Mouse (Mus musculus): Measurements from ENCODE around the gene Mrpl4. TPM values are rescaled to one million over a fixed set of nuclear protein-coding genes. Genes with fewer than 3 reads are reported as not detected.
"Not testable (repeated sequence)": the region's sequence is repeated elsewhere in the genome, so short reads cannot be mapped to it uniquely, and the experiment has no call there.

The Mrpl4 gene
- polyA plus RNA-seq, 1 experiment from 2014 or later: 139 TPM

GRCm38 (mm10) chr9:21037481-21037891 lies 34.9 kb downstream of the Mrpl4 start:
- DNase-seq (ENCODE audit: low spot score): peak; percentile 18
- Histone ChIP-seq H3K4me2 (ENCODE audit: low read depth, low read length) (peak overlapping the region; percentile 62), H3K4me1 (ENCODE audit: control insufficient read depth, insufficient read depth, low read length) (peaks cover 3% of the 10 kb centered on the region), H3K9ac (replicated peaks; ENCODE audit: low read length) (peak overlapping the region; percentile 58), H3K27ac (replicated peaks; ENCODE audit: low read depth, low read length) (no peak overlapping the region), H3K9me3 (replicated peaks; ENCODE audit: control insufficient read depth, low read length) (no peaks in the 10 kb centered on the region), H3K4me3 (ENCODE audit: low read depth, low read length) (peak overlapping the region; percentile 35), H3K27me3 (ENCODE audit: control insufficient read depth, insufficient read depth, low read length) (peaks cover 72% of the 10 kb centered on the region), H3K36me3 (replicated peaks; ENCODE audit: control insufficient read depth, insufficient read depth, low read depth, low read length) (no peaks in the 10 kb centered on the region)
- no peak; the same call in 1 of the 2 replicates for ATAC-seq (replicated peaks; ENCODE audit: insufficient number of reproducible peaks, low FRiP score, low TSS enrichment, low read depth)
- 1% methylated on average over 31 of the region's 31 CpGs for WGBS

- WGBS: 72% methylated on average over 3 of the region's 3 CpGs
- Histone ChIP-seq H3K4me2 (ENCODE audit: low read depth, low read length) (no peak overlapping the region), H3K36me3 (replicated peaks; ENCODE audit: control insufficient read depth, insufficient read depth, low read depth, low read length) (no peaks in the 10 kb centered on the region), H3K9me3 (replicated peaks; ENCODE audit: control insufficient read depth, low read length) (no peaks in the 10 kb centered on the region), H3K9ac (replicated peaks; ENCODE audit: low read length) (no peak overlapping the region), H3K4me3 (ENCODE audit: low read depth, low read length) (no peak overlapping the region), H3K27me3 (ENCODE audit: control insufficient read depth, insufficient read depth, low read length) (peaks cover 52% of the 10 kb centered on the region), H3K27ac (replicated peaks; ENCODE audit: low read depth, low read length) (no peak overlapping the region), H3K4me1 (ENCODE audit: control insufficient read depth, insufficient read depth, low read length) (peaks cover 3% of the 10 kb centered on the region)
- ATAC-seq (replicated peaks; ENCODE audit: insufficient number of reproducible peaks, low FRiP score, low TSS enrichment, low read depth) (no peak), DNase-seq (ENCODE audit: low spot score) (no peak)
These were observed 37.2 kb downstream of the Mrpl4 start for GRCm38 (mm10) chr9:21039779-21040178.

DNA sequence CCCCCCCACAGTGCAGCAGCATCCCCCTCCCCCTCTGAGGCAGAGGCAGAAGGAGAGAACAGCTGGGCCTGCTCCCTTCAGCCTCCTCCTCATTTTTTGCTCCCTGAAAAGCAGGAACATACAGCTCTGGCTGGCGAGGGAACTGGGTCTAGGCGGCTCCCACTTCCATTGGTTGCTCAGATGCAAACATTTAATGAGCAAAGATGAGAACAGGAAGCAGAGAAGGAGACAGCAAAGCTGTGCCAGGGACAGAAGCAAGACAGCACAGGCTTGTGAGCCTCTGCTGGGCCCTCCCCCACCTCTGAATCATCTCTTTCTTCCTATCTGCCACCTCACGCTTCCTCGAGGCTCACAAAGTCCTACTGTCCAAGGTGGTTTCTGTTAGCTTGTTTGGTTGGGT lies 38.8 kb downstream of the Mrpl4 start:
- Histone ChIP-seq H3K4me1 (ENCODE audit: control insufficient read depth, insufficient read depth, low read length) (peaks cover 3% of the 10 kb centered on the region), H3K36me3 (replicated peaks; ENCODE audit: control insufficient read depth, insufficient read depth, low read depth, low read length) (no peaks in the 10 kb centered on the region), H3K27me3 (ENCODE audit: control insufficient read depth, insufficient read depth, low read length) (peaks cover 37% of the 10 kb centered on the region), H3K27ac (replicated peaks; ENCODE audit: low read depth, low read length) (no peak overlapping the region), H3K9me3 (replicated peaks; ENCODE audit: control insufficient read depth, low read length) (no peaks in the 10 kb centered on the region), H3K4me3 (ENCODE audit: low read depth, low read length) (no peak overlapping the region), H3K9ac (replicated peaks; ENCODE audit: low read length) (0 out of 2 replicates have a peak overlapping the region, but pooled peaks have one; percentile 25), H3K4me2 (ENCODE audit: low read depth, low read length) (no peak overlapping the region)
- ATAC-seq (replicated peaks; ENCODE audit: insufficient number of reproducible peaks, low FRiP score, low TSS enrichment, low read depth) (no peak), DNase-seq (ENCODE audit: low spot score) (no peak)
- WGBS: 39% methylated on average over 4 of the region's 4 CpGs

DNA sequence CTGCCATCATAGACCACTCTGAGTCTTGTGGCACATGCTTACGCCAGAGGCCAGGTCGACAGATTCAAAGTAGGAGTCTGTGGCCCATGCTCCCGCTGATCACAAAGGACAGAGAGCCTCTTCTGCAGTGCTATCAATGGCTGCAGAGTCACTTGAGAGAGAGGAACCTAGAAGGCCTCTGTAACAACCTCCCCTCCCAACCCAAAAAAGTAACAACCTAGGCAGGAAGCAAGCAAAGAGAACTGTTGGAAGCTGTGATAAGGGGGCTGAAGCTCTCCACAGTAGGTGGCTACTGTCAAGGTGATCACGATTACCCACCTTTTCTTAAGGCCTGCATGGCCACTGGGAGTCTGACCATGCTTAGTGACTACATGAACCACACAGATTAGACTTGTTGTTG lies 41.0 kb downstream of the Mrpl4 start:
- Histone ChIP-seq H3K36me3 (replicated peaks; ENCODE audit: control insufficient read depth, insufficient read depth, low read depth, low read length) (no peaks in the 10 kb centered on the region), H3K4me3 (ENCODE audit: low read depth, low read length) (no peak overlapping the region), H3K9ac (replicated peaks; ENCODE audit: low read length) (no peak overlapping the region), H3K27me3 (ENCODE audit: control insufficient read depth, insufficient read depth, low read length) (peaks cover 14% of the 10 kb centered on the region), H3K4me2 (ENCODE audit: low read depth, low read length) (no peak overlapping the region), H3K9me3 (replicated peaks; ENCODE audit: control insufficient read depth, low read length) (no peaks in the 10 kb centered on the region), H3K27ac (replicated peaks; ENCODE audit: low read depth, low read length) (no peak overlapping the region), H3K4me1 (ENCODE audit: control insufficient read depth, insufficient read depth, low read length) (no peaks in the 10 kb centered on the region)
- no peak for ATAC-seq (replicated peaks; ENCODE audit: insufficient number of reproducible peaks, low FRiP score, low TSS enrichment, low read depth)
- DNase-seq (ENCODE audit: low spot score): no peak
- whole genome bisulfite sequencing: 81% methylated on average over 4 of the region's 4 CpGs

GRCm38 (mm10) chr9:21044785-21045184 lies 42.2 kb downstream of the Mrpl4 start:
- H3K9me3 ChIP-seq (replicated peaks; ENCODE audit: control insufficient read depth, low read length): not testable (repeated sequence)
- 54% methylated on average over 1 of the region's 1 CpGs for WGBS

DNA sequence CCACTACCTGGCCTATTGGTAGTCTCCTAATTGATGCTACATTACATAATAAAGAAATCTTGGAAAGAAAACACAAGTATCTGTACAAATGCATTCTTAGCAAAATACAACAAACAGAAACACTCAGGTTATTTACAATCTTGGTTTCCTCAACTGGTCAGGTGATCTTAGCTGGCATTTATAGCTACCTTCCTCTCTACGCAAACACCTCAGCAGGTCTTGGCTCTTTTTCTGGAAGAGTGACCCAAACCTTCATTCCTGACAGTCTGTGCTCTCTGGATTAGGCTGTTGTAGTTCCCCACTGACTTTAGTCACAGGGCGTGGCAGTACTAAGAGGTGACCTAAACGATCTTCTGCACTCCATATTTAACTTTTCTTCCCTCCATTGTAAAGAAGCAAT lies 42.7 kb downstream of the Mrpl4 start:
- no peaks in the 10 kb centered on the region for H3K27me3 ChIP-seq (ENCODE audit: control insufficient read depth, insufficient read depth, low read length)
- H3K27ac ChIP-seq (replicated peaks; ENCODE audit: low read depth, low read length): no peak overlapping the region
- H3K36me3 ChIP-seq (replicated peaks; ENCODE audit: control insufficient read depth, insufficient read depth, low read depth, low read length): no peaks in the 10 kb centered on the region
- H3K4me3 ChIP-seq (ENCODE audit: low read depth, low read length): no peak overlapping the region
- H3K4me2 ChIP-seq (ENCODE audit: low read depth, low read length): no peak overlapping the region
- WGBS: 84% methylated on average over 3 of the region's 3 CpGs
- DNase-seq (ENCODE audit: low spot score) (no peak), ATAC-seq (replicated peaks; ENCODE audit: insufficient number of reproducible peaks, low FRiP score, low TSS enrichment, low read depth) (no peak)
- no peaks in the 10 kb centered on the region for H3K4me1 ChIP-seq (ENCODE audit: control insufficient read depth, insufficient read depth, low read length)
- H3K9me3 ChIP-seq (replicated peaks; ENCODE audit: control insufficient read depth, low read length): no peaks in the 10 kb centered on the region
- H3K9ac ChIP-seq (replicated peaks; ENCODE audit: low read length): no peak overlapping the region

More at GRCm38 (mm10) chr9:21044785-21045184, 42.2 kb downstream of the Mrpl4 start:
- not testable (repeated sequence) for DNase-seq (ENCODE audit: low spot score); H3K4me2 ChIP-seq (ENCODE audit: low read depth, low read length); H3K4me3 ChIP-seq (ENCODE audit: low read depth, low read length); H3K4me1 ChIP-seq (ENCODE audit: control insufficient read depth, insufficient read depth, low read length); H3K27me3 ChIP-seq (ENCODE audit: control insufficient read depth, insufficient read depth, low read length); H3K36me3 ChIP-seq (replicated peaks; ENCODE audit: control insufficient read depth, insufficient read depth, low read depth, low read length); H3K9ac ChIP-seq (replicated peaks; ENCODE audit: low read length); ATAC-seq (replicated peaks; ENCODE audit: insufficient number of reproducible peaks, low FRiP score, low TSS enrichment, low read depth); H3K27ac ChIP-seq (replicated peaks; ENCODE audit: low read depth, low read length)

DNA sequence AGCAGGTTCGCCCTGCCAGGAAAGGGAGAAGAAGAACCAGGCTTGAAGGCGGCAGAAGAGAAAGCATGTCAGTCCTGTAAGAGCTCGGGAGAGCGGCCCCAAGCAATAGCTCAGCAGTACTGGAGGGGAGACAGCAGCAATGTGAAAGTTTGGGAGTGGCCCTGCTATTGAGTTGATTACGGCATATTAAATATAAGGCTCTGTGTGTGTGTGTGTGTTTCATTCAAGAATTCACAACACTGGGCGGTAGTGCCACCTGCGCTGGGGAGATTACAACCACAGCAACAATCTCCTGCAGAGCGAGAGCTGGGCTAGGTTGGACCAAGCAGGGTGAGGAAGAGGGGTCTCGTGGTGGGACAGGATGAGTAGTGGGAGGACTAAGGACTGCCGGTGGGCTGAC lies 49.0 kb downstream of the Mrpl4 start:
- no peak for ATAC-seq (replicated peaks; ENCODE audit: insufficient number of reproducible peaks, low FRiP score, low TSS enrichment, low read depth)
- 66% methylated on average over 10 of the region's 10 CpGs for WGBS
- Histone ChIP-seq H3K27me3 (ENCODE audit: control insufficient read depth, insufficient read depth, low read length) (no peaks in the 10 kb centered on the region), H3K4me1 (ENCODE audit: control insufficient read depth, insufficient read depth, low read length) (no peaks in the 10 kb centered on the region), H3K27ac (replicated peaks; ENCODE audit: low read depth, low read length) (no peak overlapping the region), H3K4me3 (ENCODE audit: low read depth, low read length) (no peak overlapping the region), H3K36me3 (replicated peaks; ENCODE audit: control insufficient read depth, insufficient read depth, low read depth, low read length) (no peaks in the 10 kb centered on the region), H3K9me3 (replicated peaks; ENCODE audit: control insufficient read depth, low read length) (no peaks in the 10 kb centered on the region), H3K4me2 (ENCODE audit: low read depth, low read length) (no peak overlapping the region), H3K9ac (replicated peaks; ENCODE audit: low read length) (no peak overlapping the region)
- no peak for DNase-seq (ENCODE audit: low spot score)
